Mouse (Mus musculus) layer of hippocampus, adult 9-11 months (tissue): ENCODE results near the gene Eid2b.
A peak's percentile ranks its signal among the peaks of the same experiment; 100 is the strongest.
"Not testable (repeated sequence)": the region's sequence is repeated elsewhere in the genome, so short reads cannot be mapped to it uniquely, and the experiment has no call there.

Source experiments
- DNase-seq: peaks from one replicate; pipeline ENCODE4 v3.0.0; 2022

The Eid2b gene

DNA sequence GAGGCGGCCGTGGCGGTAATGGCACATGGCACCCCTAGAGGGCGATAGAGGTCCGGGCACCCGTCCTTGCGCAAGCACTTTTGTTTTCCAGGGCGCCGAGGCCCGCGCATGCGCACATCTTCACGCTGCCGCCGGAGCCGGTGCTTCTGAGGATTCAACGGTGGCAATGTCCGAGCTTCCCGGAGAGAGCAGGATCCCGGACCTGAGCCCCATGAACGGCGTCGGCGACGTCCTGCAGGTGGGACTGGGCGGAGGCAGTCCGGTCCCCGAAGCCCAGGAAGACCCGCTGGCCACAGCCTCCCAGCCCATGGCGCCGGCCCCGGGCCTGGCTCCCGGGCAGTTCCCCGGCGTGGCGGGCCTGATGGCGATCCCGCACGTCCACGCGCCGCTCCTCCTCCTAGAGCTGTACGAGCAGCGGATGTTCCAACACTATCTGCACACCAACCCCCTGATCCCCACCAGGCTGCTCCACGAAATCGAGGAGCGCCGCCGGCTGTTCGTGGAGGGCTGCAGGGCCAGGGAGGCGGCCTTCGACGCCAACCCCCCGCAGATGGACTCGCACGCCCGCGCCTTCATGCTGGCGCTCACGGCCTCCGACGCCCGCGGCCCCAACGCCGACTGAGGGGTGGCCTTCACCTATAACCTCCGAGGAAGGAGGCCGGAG, at the start of gene Eid2b:
Eid2b (plus strand) TSS at position 125 of the 664 bp plus-strand sequence.
- DNase-seq: peak; percentile 91

DNA sequence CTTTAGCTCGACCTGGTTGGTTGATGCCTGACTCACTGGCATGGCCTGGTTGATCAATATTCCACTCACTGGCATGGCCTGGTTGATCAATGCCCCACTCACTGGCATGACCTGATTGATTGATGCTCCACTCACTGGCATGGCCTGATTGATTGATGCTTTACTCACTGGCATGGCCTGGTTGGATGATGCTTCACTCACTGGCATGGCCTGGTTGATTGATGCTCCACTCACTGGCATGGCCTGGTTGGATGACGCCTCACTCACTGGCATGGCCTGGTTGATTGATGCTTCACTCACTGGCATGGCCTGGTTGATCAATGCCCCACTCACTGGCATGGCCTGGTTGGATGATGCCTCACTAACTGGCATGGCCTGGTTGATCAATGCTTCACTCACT, 33.6 kb upstream of the Eid2b start:
- not testable (repeated sequence) for DNase-seq

DNA sequence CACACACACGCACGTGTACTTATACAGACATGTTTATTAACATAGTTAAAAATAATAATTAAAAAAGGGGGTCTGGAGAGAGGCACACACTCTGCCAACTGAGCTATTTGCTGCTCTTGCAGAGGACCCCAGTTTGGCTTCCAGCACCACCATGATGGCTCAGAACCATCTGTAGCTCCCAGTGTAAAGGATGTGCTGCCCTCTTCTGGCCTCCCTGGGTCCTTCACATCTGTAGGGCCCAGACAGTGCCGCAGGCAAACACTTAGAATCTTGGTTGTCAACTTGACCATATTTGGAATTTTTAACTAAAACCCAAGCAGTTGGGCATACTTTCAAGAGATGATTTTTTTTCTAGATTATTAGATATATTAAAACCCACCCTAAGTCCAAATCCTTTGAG, 28.6 kb upstream of the Eid2b start:
- no peak for DNase-seq

DNA sequence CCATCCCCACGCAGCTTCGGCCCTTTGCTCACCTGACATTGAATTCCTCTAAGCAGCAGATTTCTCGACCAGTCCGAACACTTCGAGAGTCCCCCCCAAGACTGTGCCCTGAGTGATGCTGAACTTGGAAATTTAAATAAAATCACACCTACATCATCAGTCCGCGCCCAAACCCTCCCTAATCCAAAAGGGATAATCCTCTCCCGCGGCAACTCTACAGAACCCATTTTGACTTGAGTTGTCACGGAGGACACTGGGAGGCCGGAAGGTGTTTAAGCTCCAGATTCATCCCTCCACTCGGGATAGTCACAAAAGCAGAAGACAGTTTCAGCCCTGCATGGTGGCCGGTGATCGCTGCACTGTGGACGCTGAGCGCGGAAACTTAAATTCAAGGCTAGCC, 25.6 kb upstream of the Eid2b start:
- DNase-seq: no peak

DNA sequence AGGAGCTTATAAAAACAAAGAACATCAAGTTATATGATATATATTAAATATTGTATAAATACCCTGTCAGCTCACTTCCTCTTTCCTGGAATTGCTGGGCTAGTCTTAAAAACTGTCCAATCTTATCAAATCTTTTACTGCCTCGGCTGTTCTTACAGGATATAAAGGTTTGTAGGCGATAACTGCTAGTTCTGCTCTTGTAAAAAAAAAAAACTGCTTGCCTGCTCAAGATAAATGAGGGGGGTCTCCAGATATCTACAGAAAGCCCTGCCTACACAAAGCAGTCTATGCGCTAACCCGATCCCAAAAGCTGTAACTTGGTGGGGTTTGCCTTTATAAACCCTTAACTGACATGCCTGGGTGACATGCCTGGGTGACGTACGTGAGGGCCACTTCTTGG, 22.9 kb upstream of the Eid2b start:
- DNase-seq: no peak

DNA sequence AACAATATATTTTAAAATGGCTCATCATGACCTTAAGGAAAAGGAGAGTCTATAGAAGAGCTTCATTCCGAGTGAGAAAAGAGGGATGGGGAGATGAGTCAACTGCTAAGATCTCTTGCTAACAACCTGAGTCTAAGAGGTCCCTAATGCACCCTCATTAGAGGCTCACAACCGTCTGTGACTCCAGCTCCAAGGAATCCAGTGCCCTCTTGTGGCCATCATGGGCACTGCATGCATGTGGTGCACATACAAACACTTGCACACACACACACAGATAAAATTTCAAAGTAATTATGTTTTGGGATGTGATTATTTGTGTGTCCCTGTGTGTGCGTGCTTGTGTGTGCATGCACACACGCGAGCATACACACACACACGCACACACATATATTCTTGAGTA, 22.1 kb upstream of the Eid2b start:
- DNase-seq: no peak

DNA sequence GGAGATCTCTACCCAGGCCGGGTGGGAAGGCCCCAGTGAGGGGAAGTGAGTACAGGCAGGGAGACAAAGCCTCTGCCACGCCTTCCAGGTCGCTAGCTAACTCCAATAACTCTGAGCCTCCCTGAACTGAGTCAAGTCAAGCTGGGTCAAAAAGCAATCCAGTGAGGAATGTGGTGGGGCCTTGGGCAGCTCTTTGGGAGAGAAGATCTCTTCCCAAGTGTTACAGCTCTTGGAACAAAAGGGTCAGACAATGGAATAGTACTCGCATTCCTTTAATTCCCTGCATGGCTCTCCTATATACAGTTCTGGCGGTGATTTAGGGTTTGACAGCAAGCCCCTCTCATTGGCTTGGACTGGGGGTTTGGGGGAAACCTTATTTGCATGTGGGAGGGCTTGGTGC, 14.7 kb upstream of the Eid2b start:
- DNase-seq: no peak

DNA sequence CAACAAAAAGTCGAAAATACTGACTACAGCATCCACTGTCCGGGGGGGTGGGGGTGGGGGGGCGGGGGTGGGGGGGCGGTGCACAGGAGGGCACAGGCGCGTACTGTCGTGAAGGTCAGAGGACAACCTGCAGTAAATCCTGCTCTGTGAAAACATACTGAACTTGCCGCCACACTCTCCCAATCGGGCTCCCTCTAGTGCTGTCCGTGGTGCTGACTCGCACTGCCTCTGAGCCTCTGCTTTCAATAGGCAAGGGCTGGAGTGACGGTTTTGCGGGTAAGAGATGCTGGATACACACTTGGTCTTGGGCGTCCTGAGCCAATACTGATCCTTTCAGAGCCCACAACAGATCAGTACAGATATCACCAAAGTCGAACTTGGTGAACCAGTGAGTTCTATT, 13.8 kb upstream of the Eid2b start:
- no peak for DNase-seq

DNA sequence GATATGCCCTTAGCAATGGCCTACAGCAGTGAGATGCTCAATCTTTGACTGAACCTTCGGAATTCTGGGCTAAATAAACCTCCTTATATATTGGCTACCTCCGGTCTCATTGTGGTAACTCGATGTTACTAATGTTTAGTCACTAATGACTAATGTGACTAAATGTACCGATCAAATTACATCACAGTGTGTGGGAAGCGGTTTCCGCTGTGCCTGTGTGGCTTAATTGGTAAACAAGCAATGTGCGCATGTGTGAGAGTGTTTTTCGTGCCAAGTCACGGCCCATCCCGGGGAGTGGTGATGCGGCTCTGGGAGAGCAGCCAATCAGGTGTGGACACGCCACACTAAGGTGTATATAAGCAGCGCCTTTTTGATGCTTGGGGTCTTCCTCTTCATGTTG, 12.1 kb upstream of the Eid2b start:
- DNase-seq: no peak

DNA sequence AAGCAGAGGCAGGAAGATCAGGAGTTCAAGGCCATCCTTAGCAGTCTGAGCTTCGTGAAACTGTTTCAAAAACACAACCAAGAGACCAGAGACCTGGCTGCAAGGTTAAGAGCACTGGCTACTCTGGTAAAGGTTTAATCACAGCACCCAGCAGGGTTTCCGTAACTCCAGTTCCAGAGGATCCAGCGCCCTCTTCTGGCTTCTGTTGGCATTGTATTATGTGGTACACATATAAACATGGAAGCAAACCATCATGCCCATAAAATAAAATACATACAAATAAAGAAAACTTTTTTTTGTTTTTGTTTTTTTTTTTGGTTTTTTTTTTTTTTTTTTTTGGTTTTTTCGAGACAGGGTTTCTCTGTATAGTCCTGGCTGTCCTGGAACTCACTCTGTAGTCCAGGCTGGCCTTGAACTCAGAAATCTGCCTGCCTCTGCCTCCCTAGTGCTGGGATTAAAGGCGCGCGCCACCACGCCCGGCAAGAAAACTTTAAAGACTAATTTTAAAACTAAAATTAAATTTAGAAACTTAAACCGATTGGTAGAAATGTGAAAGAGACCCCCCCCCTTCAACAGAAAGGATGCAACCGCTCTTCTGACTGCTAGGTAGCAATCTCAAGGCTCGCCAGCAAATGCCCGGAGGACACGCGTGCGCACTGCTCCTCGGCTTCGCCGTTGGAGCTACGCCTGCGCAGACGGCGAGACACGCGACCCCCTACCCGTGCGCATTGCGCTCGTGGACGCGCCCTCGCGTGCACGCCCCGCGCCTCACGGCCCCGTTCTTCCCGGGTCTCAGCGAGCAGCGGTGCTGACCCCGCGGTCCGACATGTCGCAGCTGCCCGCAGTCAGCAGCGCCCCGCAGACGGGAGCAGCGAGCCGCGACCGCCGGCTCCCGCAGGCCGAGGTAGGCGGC, 10.2 kb upstream of the Eid2b start, which contains the start of gene Eid2:
Eid2 (plus strand) TSS at position 753 of the 913 bp plus-strand sequence.
- peak; percentile 90 for DNase-seq

DNA sequence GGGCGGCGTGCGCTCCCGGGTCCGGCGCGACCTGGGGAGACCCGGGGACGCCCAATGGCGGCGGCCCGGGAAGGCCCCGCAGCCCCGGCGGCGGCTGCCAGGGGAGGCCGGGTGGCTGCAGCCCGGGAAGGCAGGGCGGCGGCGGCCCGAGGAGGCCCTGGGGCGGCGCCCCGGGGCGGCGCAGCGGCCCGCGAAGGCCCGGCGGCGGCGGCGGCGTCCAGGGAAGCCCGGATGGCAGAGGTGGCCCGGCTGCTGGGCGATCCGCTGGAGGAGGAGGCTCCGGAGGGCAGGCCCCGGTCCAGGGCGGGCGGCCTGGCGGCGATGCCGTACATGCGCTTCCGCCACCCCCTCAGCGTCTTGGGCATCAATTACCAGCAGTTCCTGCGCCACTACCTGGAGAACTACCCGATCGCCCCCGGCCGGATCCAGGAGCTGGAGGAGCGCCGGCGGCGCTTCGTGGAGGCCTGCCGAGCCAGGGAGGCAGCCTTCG, 9.5 kb upstream of the Eid2b start:
- no peak for DNase-seq

DNA sequence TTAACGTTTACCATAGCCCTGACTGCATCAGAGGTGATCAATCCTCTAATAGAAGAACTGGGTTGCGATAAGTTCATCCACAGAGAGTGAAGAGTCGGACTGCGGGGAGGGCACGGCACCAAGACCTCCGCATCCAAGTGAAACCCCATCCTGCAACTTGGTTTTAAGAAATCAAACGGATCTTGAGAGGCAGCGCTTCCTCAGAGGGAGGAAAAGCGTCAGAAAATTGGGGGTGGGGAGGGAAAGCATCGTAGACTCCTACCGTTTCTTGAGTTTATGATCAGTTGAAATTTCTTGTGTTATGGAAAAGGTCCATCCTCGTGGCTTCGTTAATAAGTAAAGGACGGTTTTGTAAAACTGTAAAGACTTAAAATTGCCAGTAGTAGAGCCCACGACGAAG, 9.0 kb upstream of the Eid2b start:
- no peak for DNase-seq

DNA sequence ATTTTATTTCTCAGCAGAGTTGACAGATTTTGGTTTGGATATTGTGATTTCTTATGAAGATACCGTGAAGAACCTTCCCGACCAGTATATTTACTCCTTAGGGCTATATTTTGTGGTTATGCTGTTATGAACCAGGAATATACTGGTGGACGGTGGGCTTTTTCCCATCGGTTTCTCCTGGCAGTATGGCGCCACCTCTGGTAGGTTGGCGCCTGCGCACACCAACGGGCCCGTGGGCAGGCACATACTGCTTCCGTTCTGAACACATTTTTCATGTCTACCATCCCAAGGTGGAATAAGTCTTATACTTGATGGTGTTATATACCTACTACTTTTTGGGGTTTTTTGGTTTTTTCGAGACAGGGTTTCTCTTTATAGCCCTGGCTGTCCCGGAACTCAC, 8.2 kb upstream of the Eid2b start:
- DNase-seq: no peak

DNA sequence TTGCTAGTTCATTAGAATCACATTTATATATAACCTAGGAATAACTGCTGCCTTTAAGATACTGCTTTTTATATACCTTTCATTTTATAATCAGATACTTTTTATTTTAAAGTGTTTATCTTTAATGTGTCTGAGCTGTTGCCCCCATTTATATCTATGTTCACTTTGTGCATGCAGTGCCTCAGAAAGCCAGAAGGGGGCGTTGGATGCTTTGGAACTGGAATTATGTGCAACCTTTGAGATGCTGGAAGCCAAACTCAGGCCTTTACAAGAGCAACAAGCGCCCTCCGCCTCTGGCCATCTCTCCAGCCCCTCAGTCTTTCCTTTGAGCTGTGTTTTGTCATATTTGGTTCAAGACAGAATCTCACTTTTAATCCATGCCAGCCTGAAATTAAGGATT, 5.8 kb upstream of the Eid2b start:
- DNase-seq: no peak

DNA sequence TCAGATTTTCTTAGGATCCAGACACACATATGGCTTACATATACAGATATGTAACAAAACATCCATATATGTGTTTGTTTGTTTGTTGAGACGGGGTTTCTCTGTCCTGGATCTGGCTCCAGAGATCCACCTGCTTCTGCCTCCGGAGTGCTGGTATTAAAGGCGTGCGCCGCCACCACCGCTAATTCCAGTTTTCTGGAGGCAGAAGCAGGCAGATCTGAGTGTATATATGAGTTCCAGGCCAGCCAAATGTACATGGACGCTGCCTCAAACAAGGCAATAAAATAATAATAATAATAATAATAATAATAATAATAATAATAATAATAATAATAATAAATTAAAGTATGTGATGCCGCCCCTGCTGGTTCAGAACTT, 313 bp upstream of the Eid2b start:
- no peak for DNase-seq

DNA sequence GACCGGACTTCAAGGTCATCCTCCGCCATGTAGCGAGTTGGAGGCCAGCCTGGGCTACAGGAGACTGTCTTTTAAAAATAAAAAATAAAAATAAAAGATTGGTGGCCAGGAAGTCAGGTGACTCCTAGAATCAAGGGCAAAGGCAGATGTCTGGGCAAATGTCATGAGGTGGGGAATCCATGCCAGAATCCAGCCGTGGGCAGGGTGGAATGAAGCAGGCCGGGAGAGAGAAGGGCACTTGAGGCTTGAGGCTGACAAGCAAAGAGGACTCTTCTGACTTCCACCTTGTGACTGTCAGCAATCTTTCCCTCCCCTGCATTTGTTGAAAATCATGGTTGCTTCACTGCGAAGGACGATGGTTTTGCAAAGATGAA, 727 bp downstream of the Eid2b start:
- no peak for DNase-seq

DNA sequence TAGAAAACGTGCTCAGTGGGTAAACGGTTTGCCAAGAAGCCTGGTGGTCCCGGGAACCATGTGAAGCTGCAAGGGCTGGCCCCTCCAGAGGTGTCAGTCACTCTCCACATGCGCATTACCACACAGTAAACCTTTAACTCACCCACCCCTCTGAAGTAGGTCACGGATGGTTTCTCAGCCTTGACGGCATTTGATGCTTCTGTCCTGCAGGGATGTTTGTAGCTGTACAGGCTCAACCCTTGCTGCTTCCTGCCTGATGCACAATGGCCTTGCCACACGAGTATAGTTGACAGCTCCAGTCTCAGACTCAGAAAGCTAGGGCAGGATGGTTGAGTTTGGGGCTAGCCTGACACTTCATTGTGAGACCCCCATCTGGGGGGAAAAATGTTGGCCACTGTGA, 3.1 kb downstream of the Eid2b start:
- no peak for DNase-seq

DNA sequence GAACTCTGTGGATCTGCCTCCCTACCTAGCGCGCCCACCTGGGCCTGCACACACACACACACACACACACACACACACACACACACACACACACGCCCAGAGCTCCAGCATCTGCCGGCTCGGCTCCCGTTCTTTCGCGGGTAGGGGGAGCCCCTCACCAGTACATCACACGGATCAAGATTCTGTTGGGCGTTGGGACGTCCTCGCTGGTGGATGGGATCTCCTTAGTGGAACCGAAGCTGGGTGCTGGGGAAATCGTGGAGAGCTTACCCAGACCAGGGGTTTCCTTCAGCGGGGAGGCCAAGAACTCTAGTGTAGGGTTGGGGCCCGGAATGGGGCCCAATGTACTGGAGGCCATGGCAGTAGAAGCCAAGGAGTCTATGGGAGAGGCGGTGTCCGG, 12.6 kb downstream of the Eid2b start:
- DNase-seq: no peak

DNA sequence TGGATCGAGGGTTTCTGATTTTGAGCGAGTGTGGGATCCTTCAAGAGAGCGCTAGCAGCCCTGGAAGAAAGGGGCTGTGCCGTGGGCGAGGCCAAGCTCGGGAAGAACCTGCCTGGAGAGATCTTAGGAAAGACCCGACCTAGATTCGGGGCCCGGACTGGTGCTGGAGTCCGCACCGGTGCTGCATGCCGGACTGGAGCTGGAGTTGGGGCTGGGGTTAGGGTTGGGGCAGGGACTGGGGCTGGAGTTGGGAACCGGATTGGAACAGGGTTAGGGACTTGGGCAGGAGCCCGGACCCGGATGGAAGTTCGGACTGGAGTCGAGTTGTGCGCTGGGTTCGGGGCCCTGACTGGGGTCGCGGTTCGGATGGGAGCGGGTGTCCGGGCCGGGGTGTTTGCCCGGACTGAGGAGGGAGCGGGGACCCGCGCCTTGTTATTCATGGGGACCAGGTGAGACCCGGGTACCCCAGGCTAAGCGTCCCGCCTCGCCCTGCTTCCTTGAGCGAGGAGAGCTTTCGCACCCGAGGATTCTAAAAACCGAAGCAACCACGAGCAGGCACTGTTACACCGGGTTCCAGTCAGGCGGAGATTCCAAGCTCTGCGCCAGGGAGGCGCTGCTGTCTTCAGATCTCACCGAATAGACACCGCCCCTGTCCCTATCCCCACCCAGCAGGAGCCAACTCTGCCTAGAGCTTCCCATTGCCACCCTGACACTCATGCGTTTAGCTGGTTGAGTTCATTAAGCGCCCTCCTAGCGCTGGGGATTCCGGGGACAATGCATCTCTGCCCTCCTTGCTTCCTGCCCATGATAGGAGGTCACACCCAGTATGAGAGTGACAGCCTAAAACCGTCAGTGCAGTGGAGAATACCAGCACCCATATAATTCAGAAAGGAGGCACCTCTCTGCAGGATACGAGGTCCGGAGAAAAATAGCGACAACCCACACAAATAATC, 13.4 kb downstream of the Eid2b start, which contains the start of gene Selenov:
Selenov (minus strand) TSS at position 549 of the 953 bp plus-strand sequence.
- DNase-seq: peak; percentile 31

DNA sequence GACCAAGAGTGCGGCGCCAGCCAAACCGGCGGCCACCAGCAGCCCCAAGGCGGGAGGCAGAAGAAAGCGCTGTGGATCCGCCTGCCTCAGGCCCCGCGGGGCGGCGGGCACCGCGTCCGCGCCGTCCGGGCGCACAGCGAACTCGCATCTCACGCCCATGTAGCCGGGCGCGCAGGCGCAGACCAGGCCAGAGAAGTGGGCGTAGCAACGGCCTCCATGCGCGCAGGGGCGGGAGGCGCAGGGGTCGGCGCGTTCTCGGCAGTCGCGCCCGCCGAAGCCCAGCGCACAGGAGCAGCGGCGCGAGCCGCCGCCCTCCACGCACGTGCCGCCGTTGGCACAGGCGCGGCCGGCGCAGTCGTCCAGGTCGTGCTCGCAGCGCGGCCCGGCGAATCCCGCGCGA, 16.9 kb downstream of the Eid2b start:
- DNase-seq: peak; percentile 54

DNA sequence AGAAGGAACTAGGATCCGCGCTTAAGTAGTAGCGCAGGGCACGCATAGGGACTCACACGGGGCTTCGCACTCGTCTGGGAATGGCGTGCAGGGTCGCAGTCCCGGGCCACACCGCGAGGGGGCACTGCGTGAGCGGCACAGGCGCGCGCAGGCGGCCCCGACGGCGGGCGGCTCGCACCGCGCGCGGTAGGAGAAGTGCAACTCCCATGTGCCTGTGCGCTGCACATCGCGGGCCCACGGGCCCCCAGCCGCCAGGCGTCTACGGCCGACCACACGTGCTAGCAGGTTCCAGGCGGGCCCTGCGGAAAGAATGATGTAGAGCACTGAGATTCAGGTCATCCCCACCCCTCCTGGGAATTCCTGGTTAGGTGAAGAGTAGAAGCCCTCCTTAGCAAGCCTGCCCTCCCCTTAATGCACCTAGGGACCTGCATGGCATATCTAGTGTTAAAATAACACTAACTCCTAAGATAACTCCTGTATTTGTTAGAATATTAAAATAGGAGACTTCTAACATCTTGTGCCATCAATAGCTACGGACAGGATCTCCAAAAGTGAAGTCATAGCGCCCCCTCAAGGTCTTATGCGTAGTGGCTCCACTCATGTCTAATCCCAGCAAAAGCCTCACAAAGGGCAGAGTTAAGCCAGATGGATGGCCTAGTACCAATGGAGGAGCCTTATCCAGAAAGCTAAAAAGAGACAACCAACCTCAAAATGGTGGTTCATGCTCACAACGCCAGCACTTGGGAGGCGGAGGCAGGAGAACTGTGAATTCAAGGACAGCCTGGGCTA, 21.5 kb downstream of the Eid2b start:
- DNase-seq: peak; percentile 42
